Comparison of ENCODE assay signal across 7 mouse cellular contexts in genomic region chr13:21506221-21506649, GRCm38 (mm10). TPM values are rescaled to one million over a fixed set of nuclear protein-coding genes. Genes with fewer than 3 reads are reported as not detected.
DNase-seq lines count a peak whose midpoint lies in the region; ATAC-seq and TF ChIP-seq lines count a peak whose summit lies in the region.

No protein-coding gene starts in this region.

- no peaks in the 10 kb centered on the region for H3K36me3 ChIP-seq in embryonic facial prominence, embryonic 12.5 days
- H3K36me3 ChIP-seq in kidney, adult 2 months (ENCODE audit: control insufficient read depth, insufficient read depth, low read length) = no peaks in the 10 kb centered on the region
- H3K36me3 ChIP-seq in limb, embryonic 12.5 days = no peaks in the 10 kb centered on the region
- no peaks in the 10 kb centered on the region for H3K36me3 ChIP-seq in midbrain, embryonic 15.5 days (replicated peaks)
- H3K36me3 ChIP-seq in spleen, adult 2 months (ENCODE audit: control insufficient read depth, insufficient read depth, low read length) = no peaks in the 10 kb centered on the region

- peak overlapping the region; percentile 84 for H3K27ac ChIP-seq in embryonic facial prominence, embryonic 12.5 days
- peak overlapping the region; percentile 84 for H3K27ac ChIP-seq in kidney, adult 2 months (ENCODE audit: insufficient read depth, low read depth, low read length)
- H3K27ac ChIP-seq in limb, embryonic 12.5 days = peak overlapping the region; percentile 88
- peak overlapping the region; percentile 73 for H3K27ac ChIP-seq in midbrain, embryonic 15.5 days
- H3K27ac ChIP-seq in spleen, adult 2 months (ENCODE audit: insufficient read depth, low read length) = peak overlapping the region; percentile 35

- TF ChIP-seq CTCF in kidney, adult 2 months (conservative IDR thresholded peaks at IDR 0.05; ENCODE audit: insufficient read depth, insufficient read length, low read depth, low read length) = no peak
- TF ChIP-seq CTCF in spleen, adult 2 months (IDR thresholded peaks at IDR 0.05; ENCODE audit: extremely low read depth, insufficient read depth, insufficient read length, insufficient replicate concordance) = no peak

- peak; percentile 88 for DNase-seq in adrenal gland, postnatal 25 days
- peak; percentile 87 to 89 for DNase-seq in heart, adult 18-20 months
- DNase-seq in kidney, adult 2 months = peak; percentile 92
- peak; percentile 68 to 83 for DNase-seq in spleen, adult 2 months (ENCODE audit: low read depth in 1 of 2, low spot score in 2 of 2)

- H3K9ac ChIP-seq in embryonic facial prominence, embryonic 12.5 days = peak overlapping the region; percentile 46; the same call in 1 of the 2 replicates
- peak overlapping the region; percentile 69 for H3K9ac ChIP-seq in limb, embryonic 12.5 days (replicated peaks)
- H3K9ac ChIP-seq in midbrain, embryonic 15.5 days = peak overlapping the region; percentile 42

- no peak for TF ChIP-seq POLR2A in kidney, adult 2 months (IDR thresholded peaks at IDR 0.05; ENCODE audit: low read depth, low read length)
- TF ChIP-seq POLR2A in spleen, adult 2 months (IDR thresholded peaks at IDR 0.05; ENCODE audit: low read depth, low read length) = no peak

- H3K9me3 ChIP-seq in embryonic facial prominence, embryonic 12.5 days = no peaks in the 10 kb centered on the region
- H3K9me3 ChIP-seq in limb, embryonic 12.5 days = no peaks in the 10 kb centered on the region
- H3K9me3 ChIP-seq in midbrain, embryonic 15.5 days = no peaks in the 10 kb centered on the region

- peak overlapping the region; percentile 51 for H3K4me2 ChIP-seq in embryonic facial prominence, embryonic 12.5 days (replicated peaks)
- peak overlapping the region; percentile 58 for H3K4me2 ChIP-seq in limb, embryonic 12.5 days
- peak overlapping the region; percentile 57 for H3K4me2 ChIP-seq in midbrain, embryonic 15.5 days

- H3K4me1 ChIP-seq in embryonic facial prominence, embryonic 12.5 days = no peaks in the 10 kb centered on the region
- no peaks in the 10 kb centered on the region for H3K4me1 ChIP-seq in kidney, adult 2 months (ENCODE audit: control insufficient read depth, insufficient read depth, low read length)
- no peaks in the 10 kb centered on the region for H3K4me1 ChIP-seq in limb, embryonic 12.5 days (replicated peaks)
- H3K4me1 ChIP-seq in midbrain, embryonic 15.5 days = peaks cover 2% of the 10 kb centered on the region; the same call in 1 of the 2 replicates
- H3K4me1 ChIP-seq in spleen, adult 2 months (ENCODE audit: control insufficient read depth, insufficient read depth, insufficient read length) = no peaks in the 10 kb centered on the region

- ATAC-seq in embryonic facial prominence, embryonic 12.5 days (ENCODE audit: insufficient number of reproducible peaks, insufficient read depth, low FRiP score, low TSS enrichment) = peak; percentile 100
- peak; percentile 100 for ATAC-seq in limb, embryonic 12.5 days (ENCODE audit: insufficient number of reproducible peaks, insufficient read depth, low FRiP score, low TSS enrichment, low read depth)
- ATAC-seq in midbrain, embryonic 15.5 days (replicated peaks) = peak; percentile 100

- no peaks in the 10 kb centered on the region for H3K27me3 ChIP-seq in embryonic facial prominence, embryonic 12.5 days
- H3K27me3 ChIP-seq in kidney, adult 2 months (replicated peaks; ENCODE audit: control insufficient read depth, insufficient read depth, low read length) = no peaks in the 10 kb centered on the region; the same call in 1 of the 2 replicates
- no peaks in the 10 kb centered on the region for H3K27me3 ChIP-seq in limb, embryonic 12.5 days
- H3K27me3 ChIP-seq in midbrain, embryonic 15.5 days (replicated peaks) = no peaks in the 10 kb centered on the region
- H3K27me3 ChIP-seq in spleen, adult 2 months (ENCODE audit: control insufficient read depth, insufficient read depth, low read length) = no peaks in the 10 kb centered on the region

- WGBS in embryonic facial prominence, embryonic 12.5 days = under 1% methylated on average over 21 of the region's 21 CpGs
- 1% methylated on average over 21 of the region's 21 CpGs for WGBS in kidney, adult 2 months
- WGBS in limb, embryonic 12.5 days = under 1% methylated on average over 21 of the region's 21 CpGs
- WGBS in midbrain, embryonic 15.5 days = under 1% methylated on average over 21 of the region's 21 CpGs
- under 1% methylated on average over 21 of the region's 21 CpGs for WGBS in spleen, adult 2 months

- H3K4me3 ChIP-seq in embryonic facial prominence, embryonic 12.5 days = peak overlapping the region; percentile 56
- H3K4me3 ChIP-seq in kidney, adult 2 months (ENCODE audit: insufficient read depth, low read depth, low read length) = peak overlapping the region; percentile 77
- peak overlapping the region; percentile 56 for H3K4me3 ChIP-seq in limb, embryonic 12.5 days (replicated peaks)
- peak overlapping the region; percentile 50 for H3K4me3 ChIP-seq in midbrain, embryonic 15.5 days
- peak overlapping the region; percentile 81 for H3K4me3 ChIP-seq in spleen, adult 2 months (ENCODE audit: extremely low read depth, insufficient read depth, insufficient read length)

RNA-seq across cellular contexts. Expression of gene Gm11273, which starts 5.0 kb away (rescaled TPM):
- total RNA-seq in adrenal gland, postnatal 25 days (2021) = 88.1 and 113 TPM in 2 replicates
- polyA plus RNA-seq in embryonic facial prominence, embryonic 12.5 days (2016; fragmentation: Nextera tagmentation; extraction: Ambion mirVana) = 2.3 and 2.9 TPM in 2 replicates
- 100 to 1,000 TPM; 222 to 251 TPM for total RNA-seq in heart, adult 18-20 months (2021)
- polyA plus RNA-seq in kidney, adult 2 months (2012; rRNA removed) = 54.6 and 55.1 TPM in 2 replicates
- 4.7 and 4.8 TPM in 2 replicates for polyA plus RNA-seq in limb, embryonic 12.5 days (2016; fragmentation: Nextera tagmentation; extraction: Ambion mirVana)
- polyA plus RNA-seq in midbrain, embryonic 15.5 days (2015; fragmentation: Nextera tagmentation; extraction: Ambion mirVana) = 8.5 and 9.5 TPM in 2 replicates
- 3.2 and 4.5 TPM in 2 replicates for polyA plus RNA-seq in spleen, adult 2 months (2012; rRNA removed)

RNA-seq across cellular contexts. Expression of gene AK157302, which starts 11.2 kb away (rescaled TPM):
- total RNA-seq in adrenal gland, postnatal 25 days (2021) = 10.1 and 11.3 TPM in 2 replicates
- 0.37 TPM in 1 of 2 replicates, not detected in the other for polyA plus RNA-seq in embryonic facial prominence, embryonic 12.5 days (2016; fragmentation: Nextera tagmentation; extraction: Ambion mirVana)
- 10 to 100 TPM; 25.7 to 26.8 TPM for total RNA-seq in heart, adult 18-20 months (2021)
- 0.26 and 0.34 TPM in 2 replicates for polyA plus RNA-seq in kidney, adult 2 months (2012; rRNA removed)
- 0.42 and 0.48 TPM in 2 replicates for polyA plus RNA-seq in limb, embryonic 12.5 days (2016; fragmentation: Nextera tagmentation; extraction: Ambion mirVana)
- polyA plus RNA-seq in midbrain, embryonic 15.5 days (2015; fragmentation: Nextera tagmentation; extraction: Ambion mirVana) = 0.32 and 0.40 TPM in 2 replicates
- 0.13 and 0.16 TPM in 2 replicates for polyA plus RNA-seq in spleen, adult 2 months (2012; rRNA removed)

RNA-seq across cellular contexts. Expression of gene Zkscan8, which starts 24.7 kb away (rescaled TPM):
- 19.8 and 28.4 TPM in 2 replicates for total RNA-seq in adrenal gland, postnatal 25 days (2021)
- 8.2 and 9.4 TPM in 2 replicates for polyA plus RNA-seq in embryonic facial prominence, embryonic 12.5 days (2016; fragmentation: Nextera tagmentation; extraction: Ambion mirVana)
- 10 to 100 TPM in 1 of 2 experiments, 1 to 10 TPM in 1; 9.9 to 10.7 TPM for total RNA-seq in heart, adult 18-20 months (2021)
- polyA plus RNA-seq in kidney, adult 2 months (2012; rRNA removed) = 3.0 and 4.2 TPM in 2 replicates
- 8.4 and 8.7 TPM in 2 replicates for polyA plus RNA-seq in limb, embryonic 12.5 days (2016; fragmentation: Nextera tagmentation; extraction: Ambion mirVana)
- 5.0 and 5.3 TPM in 2 replicates for polyA plus RNA-seq in midbrain, embryonic 15.5 days (2015; fragmentation: Nextera tagmentation; extraction: Ambion mirVana)
- 1.6 and 2.0 TPM in 2 replicates for polyA plus RNA-seq in spleen, adult 2 months (2012; rRNA removed)

RNA-seq across cellular contexts. Expression of gene Gm10065, which starts 27.0 kb away (rescaled TPM):
- not detected in 2 replicates for total RNA-seq in adrenal gland, postnatal 25 days (2021)
- not detected in 2 replicates for polyA plus RNA-seq in embryonic facial prominence, embryonic 12.5 days (2016; fragmentation: Nextera tagmentation; extraction: Ambion mirVana)
- total RNA-seq in heart, adult 18-20 months (2021) = not detected
- polyA plus RNA-seq in kidney, adult 2 months (2012; rRNA removed) = not detected in 2 replicates
- not detected in 2 replicates for polyA plus RNA-seq in limb, embryonic 12.5 days (2016; fragmentation: Nextera tagmentation; extraction: Ambion mirVana)
- polyA plus RNA-seq in midbrain, embryonic 15.5 days (2015; fragmentation: Nextera tagmentation; extraction: Ambion mirVana) = not detected in 2 replicates
- not detected in 2 replicates for polyA plus RNA-seq in spleen, adult 2 months (2012; rRNA removed)

RNA-seq across cellular contexts. Expression of gene Zkscan4, which starts 27.5 kb away (rescaled TPM):
- 2.7 and 4.8 TPM in 2 replicates for total RNA-seq in adrenal gland, postnatal 25 days (2021)
- polyA plus RNA-seq in embryonic facial prominence, embryonic 12.5 days (2016; fragmentation: Nextera tagmentation; extraction: Ambion mirVana) = 3.6 and 4.4 TPM in 2 replicates
- 1 to 10 TPM in 1 of 2 experiments, under 1 TPM in 1; 0.79 to 1.3 TPM for total RNA-seq in heart, adult 18-20 months (2021)
- 0.54 and 0.56 TPM in 2 replicates for polyA plus RNA-seq in kidney, adult 2 months (2012; rRNA removed)
- 3.6 and 4.1 TPM in 2 replicates for polyA plus RNA-seq in limb, embryonic 12.5 days (2016; fragmentation: Nextera tagmentation; extraction: Ambion mirVana)
- 11.5 and 12.6 TPM in 2 replicates for polyA plus RNA-seq in midbrain, embryonic 15.5 days (2015; fragmentation: Nextera tagmentation; extraction: Ambion mirVana)
- 0.29 and 0.34 TPM in 2 replicates for polyA plus RNA-seq in spleen, adult 2 months (2012; rRNA removed)

Comparison
In these comparisons a context has a peak if more than half of its experiments do, and no peak if none do; other contexts are left out.
1. Peak in every context shown above with its lines: DNase-seq, ATAC-seq, H3K4me3 ChIP-seq and H3K27ac ChIP-seq.
2. H3K27ac ChIP-seq: peak in every context shown above with its lines; median percentile 88 in limb, embryonic 12.5 days; 84 in embryonic facial prominence, embryonic 12.5 days; 84 in kidney, adult 2 months; 73 in midbrain, embryonic 15.5 days; 35 in spleen, adult 2 months.